Mouse (Mus musculus) lung, postnatal 0 days (tissue): ENCODE data around the gene Fbxo27.

Source experiments
- CTCF ChIP-seq: IDR thresholded peaks from 2 replicates; pipeline ENCODE4 v1.5.1; 2016; ENCODE audit warnings: antibody characterized with exemption, mild to moderate bottlenecking
- EP300 ChIP-seq: IDR thresholded peaks from 2 replicates; pipeline ENCODE4 v1.6.1; 2016; ENCODE audit warnings: antibody characterized with exemption, mild to moderate bottlenecking, control low read depth

GRCm38 (mm10) chr7:28741709-28742438 lies 49.2 kb downstream of the Fbxo27 start, which contains the start of the genes Mrps12 and Sars2:
- TF ChIP-seq CTCF: peak; percentile 96
- TF ChIP-seq EP300: peak; percentile 50; the same call in 1 of the 2 replicates
